Mouse (Mus musculus) thymus, postnatal 0 days (tissue): Measurements from ENCODE around the gene Chd6. TPM values are rescaled to one million over a fixed set of nuclear protein-coding genes. Genes with fewer than 3 reads are reported as not detected.
A peak's percentile ranks its signal among the peaks of the same experiment; 100 is the strongest.

ENCODE experiments used
- DNase-seq: peaks from one replicate; pipeline ENCODE4 v3.0.0-alpha.2; 2015; ENCODE audit warnings: low spot score
- polyA plus RNA-seq: library from polyadenylated mRNA; unstranded; fragments of >200 nt; fragmentation: Nextera tagmentation; extraction: Ambion mirVana; gene quantifications from 2 replicates; pipeline ENCODE4 v1.2.1, GENCODE M21; 2015

Chd6 gene
- 28.1 and 37.3 TPM in 2 replicates for polyA plus RNA-seq

GRCm38 (mm10) chr2:161108933-161109371 lies at the start of gene Chd6:
TSS of gene Chd6 (minus strand) at chr2:161109075.
- DNase-seq: peak; percentile 99

GRCm38 (mm10) chr2:161150004-161150842 lies 41.3 kb upstream of the Chd6 start:
- DNase-seq: no peak

- DNase-seq: no peak
Measured at GRCm38 (mm10) chr2:161148428-161149020, 39.6 kb upstream of the Chd6 start.

GRCm38 (mm10) chr2:161147656-161148427 lies 39.0 kb upstream of the Chd6 start:
- DNase-seq: peak; percentile 67

GRCm38 (mm10) chr2:161144799-161145198 lies 35.9 kb upstream of the Chd6 start:
- no peak for DNase-seq

GRCm38 (mm10) chr2:161138672-161139536 lies 30.0 kb upstream of the Chd6 start:
- DNase-seq: no peak

GRCm38 (mm10) chr2:161136999-161137398 lies 28.1 kb upstream of the Chd6 start:
- no peak for DNase-seq

- DNase-seq: no peak
Measured at GRCm38 (mm10) chr2:161128367-161129111, 19.7 kb upstream of the Chd6 start.

GRCm38 (mm10) chr2:161112011-161112410 lies 3.1 kb upstream of the Chd6 start:
- DNase-seq: no peak

GRCm38 (mm10) chr2:161109398-161109821 lies 535 bp upstream of the Chd6 start:
- no peak for DNase-seq

- DNase-seq: peak; percentile 60
Measured at GRCm38 (mm10) chr2:161108085-161108927, 569 bp downstream of the Chd6 start.

- no peak for DNase-seq
Measured at GRCm38 (mm10) chr2:161107236-161107635, 1.6 kb downstream of the Chd6 start.

- no peak for DNase-seq
Measured at GRCm38 (mm10) chr2:161103769-161104168, 5.1 kb downstream of the Chd6 start.

GRCm38 (mm10) chr2:161102102-161102501 lies 6.8 kb downstream of the Chd6 start:
- no peak for DNase-seq

GRCm38 (mm10) chr2:161097746-161098145 lies 11.1 kb downstream of the Chd6 start:
- no peak for DNase-seq

GRCm38 (mm10) chr2:161090746-161091405 lies 18.0 kb downstream of the Chd6 start:
- no peak for DNase-seq

- peak; percentile 68 for DNase-seq
Measured at GRCm38 (mm10) chr2:161090200-161090599, 18.7 kb downstream of the Chd6 start.

GRCm38 (mm10) chr2:161078590-161078989 lies 30.3 kb downstream of the Chd6 start:
- DNase-seq: no peak

- DNase-seq: no peak
Measured at GRCm38 (mm10) chr2:161076262-161076661, 32.6 kb downstream of the Chd6 start.
